Mouse (Mus musculus) liver, embryonic 14.5 days (tissue): ENCODE data around the gene Olfr157.

Source experiments
- CTCF ChIP-seq: IDR thresholded peaks from 2 replicates; pipeline ENCODE4 v1.5.1; 2016; ENCODE audit warnings: antibody characterized with exemption, low read depth, control low read depth
- EP300 ChIP-seq: IDR thresholded peaks from 2 replicates; pipeline ENCODE4 v1.6.1; 2016; ENCODE audit warnings: antibody characterized with exemption, low read depth

- TF ChIP-seq CTCF (no peak), EP300 (no peak)
Observed at GRCm38 (mm10) chr4:43875919-43876411, 36.0 kb upstream of the Olfr157 start.
